Mouse (Mus musculus) cerebellum, adult 11-12 months (tissue): Measurements from ENCODE around the gene Sema3a.
"Not testable (repeated sequence)": the region's sequence is repeated elsewhere in the genome, so short reads cannot be mapped to it uniquely, and the experiment has no call there.

Source experiments
- DNase-seq: peaks from one replicate; pipeline ENCODE4 v3.0.0; 2022

The Sema3a gene

DNA sequence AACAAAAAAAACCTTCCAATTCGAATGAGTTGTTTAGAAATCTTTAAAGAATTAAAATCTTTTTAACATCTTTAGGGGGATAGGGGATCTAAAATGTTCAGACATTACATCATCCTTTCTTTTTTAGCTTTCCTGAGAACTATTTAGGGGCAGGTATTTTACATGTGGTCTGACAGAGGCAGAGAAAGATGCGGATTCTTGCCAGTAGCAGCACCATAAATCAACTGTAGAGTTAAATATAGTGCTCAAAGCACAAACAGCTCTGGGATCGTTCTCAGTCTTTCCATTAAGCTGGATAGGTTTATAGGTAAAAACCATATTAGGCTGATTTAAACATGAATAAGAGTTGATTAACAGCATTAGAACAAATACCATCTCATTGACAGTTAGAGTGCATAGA is 307.4 kb downstream of the Sema3a start:
- DNase-seq: no peak

DNA sequence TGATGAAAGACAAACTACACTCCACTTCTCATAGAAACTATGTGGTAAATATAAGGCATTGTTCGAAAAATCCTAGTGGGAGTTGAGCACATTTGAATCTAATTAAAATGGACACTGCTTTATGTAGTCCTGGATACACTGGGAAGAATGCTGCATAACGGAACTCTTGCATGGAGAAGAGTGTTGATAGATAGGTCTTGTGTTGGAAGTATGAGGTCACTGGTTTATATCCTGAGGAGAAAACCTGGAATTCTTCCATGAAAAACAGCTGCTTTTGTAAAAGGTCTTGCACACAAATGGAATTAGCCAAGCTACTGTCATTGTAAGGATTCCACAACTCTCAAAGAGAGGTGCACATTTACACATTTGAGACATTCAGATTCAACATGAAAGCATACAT is 308.1 kb downstream of the Sema3a start:
- DNase-seq: no peak

DNA sequence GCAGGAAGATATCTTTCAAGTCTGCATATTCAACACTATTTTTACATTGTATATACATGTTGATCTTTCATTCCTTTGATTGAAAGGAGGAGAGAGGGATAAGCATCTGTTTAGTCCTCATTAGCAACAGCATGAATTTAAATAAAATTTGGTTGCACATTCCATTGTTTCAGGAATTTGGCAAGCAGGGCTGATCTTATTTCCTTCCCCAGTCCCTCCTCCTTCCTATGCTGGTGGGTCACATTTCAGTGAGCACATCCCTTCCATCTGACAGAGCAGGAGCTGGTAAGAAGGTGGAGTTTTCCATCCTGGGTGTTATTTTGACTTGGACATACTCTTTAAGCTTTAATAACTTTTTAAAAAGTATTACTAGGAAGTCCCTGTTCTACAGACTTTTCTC is 315.9 kb downstream of the Sema3a start:
- DNase-seq: no peak

GRCm38 (mm10) chr5:13460182-13461001 is 335.2 kb downstream of the Sema3a start:
- no peak for DNase-seq

- no peak for DNase-seq
These were observed 343.6 kb downstream of the Sema3a start for GRCm38 (mm10) chr5:13468856-13469255.

GRCm38 (mm10) chr5:13469401-13469800 is 344.2 kb downstream of the Sema3a start:
- DNase-seq: no peak

- no peak for DNase-seq
These were observed 345.1 kb downstream of the Sema3a start for GRCm38 (mm10) chr5:13470057-13470905.

GRCm38 (mm10) chr5:13477653-13478052 is 352.4 kb downstream of the Sema3a start:
- no peak for DNase-seq

DNA sequence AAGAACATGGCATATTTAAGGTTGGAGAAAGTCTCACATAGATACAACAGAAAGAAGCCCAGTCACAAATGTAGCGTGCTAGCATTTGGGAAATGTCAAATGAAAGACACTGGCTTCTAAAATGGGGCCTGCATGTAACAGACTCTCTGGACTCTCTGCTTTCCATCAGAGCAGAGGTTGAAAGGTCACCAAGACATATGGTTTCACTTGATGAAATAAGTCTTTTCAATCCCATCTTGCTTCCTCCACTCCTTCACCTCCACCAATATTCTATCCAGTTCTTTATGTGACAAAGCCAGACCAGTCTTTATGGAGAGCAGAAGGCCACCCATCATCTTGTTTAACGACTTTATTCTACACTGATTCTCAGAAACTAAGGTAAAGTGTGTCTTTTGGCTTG is 363.5 kb downstream of the Sema3a start:
- DNase-seq: no peak

DNA sequence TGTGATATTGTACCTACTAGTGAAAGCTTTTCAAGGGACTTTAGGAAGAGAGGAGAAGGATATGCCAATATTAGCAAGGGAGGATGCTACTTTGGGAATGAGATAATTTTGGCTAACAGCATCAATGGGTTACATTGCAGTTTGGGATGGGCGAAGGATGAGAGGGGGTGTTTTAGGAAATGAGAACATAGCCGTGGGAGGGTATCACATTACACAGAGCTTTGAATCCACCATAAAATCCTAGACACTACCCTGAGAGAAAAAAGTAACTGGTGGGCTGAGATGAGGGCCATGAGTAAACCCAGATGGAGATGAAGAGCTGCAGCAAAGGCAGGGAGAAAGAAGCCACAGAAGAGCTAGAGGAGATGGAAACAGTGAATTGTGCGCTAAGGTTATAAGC is 370.8 kb downstream of the Sema3a start:
- DNase-seq: not testable (repeated sequence)

DNA sequence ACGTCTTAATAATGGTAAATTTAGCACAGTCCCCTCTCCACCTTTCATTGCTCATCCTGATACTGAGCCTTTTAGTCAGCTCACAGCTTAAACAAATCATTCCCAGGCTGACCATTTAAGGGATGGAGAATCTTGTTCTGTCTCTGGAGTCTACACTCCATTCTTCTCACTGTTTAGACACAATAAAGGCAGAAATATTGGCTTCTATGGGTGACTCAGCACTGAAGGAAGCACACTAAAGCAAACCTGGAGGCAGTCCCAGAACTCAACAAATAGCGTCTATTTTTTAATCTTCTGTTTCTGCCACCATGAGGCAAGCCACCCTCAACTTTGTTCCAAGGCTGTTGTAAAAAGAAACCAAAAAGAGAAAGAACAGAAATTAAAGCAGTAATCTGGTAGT is 374.6 kb downstream of the Sema3a start:
- no peak for DNase-seq

- no peak for DNase-seq
These were observed 380.8 kb downstream of the Sema3a start for GRCm38 (mm10) chr5:13505839-13506499.

- no peak for DNase-seq
These were observed 383.9 kb downstream of the Sema3a start for GRCm38 (mm10) chr5:13509163-13509562.

DNA sequence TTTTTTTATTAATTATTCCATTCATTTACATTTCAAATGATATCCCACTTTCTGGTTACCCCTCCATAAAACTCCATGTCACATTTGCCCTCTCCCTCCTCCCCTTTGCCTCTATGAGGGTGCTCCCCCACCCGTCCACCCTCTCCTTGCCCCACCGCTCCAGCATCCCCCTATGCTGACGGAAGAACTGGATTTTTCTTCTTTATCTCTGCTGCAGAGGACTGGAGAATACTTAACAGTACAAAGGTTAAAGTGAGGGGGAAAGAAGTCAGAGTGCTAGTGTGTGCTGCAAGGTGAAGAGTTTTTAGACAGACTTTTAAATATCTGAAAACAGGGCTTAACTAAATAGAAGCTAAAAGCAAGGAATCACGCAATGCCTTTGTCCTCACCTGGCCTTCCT is 391.8 kb downstream of the Sema3a start:
- DNase-seq: no peak

- DNase-seq: no peak
These were observed 400.4 kb downstream of the Sema3a start for GRCm38 (mm10) chr5:13525597-13525996.

DNA sequence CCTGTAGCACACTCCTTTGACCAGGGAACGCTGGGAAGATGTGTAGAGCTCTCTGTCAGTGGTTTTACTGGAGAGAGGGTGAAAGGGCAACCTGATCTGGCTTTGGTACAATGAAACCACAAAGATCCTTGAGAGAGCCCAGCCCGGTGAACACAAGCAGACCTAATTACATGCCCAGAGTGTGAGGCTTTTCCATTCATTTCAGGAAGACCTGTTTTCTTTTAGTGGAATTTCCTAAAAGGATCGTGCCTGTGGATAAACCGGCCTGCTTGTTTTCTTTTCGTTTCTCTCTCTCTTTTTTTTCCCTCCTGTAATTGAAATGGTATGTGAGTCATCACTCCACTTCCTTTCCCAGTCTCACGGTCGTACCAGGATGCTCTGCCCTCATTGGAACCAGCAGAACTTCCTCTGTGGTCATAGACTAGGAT is 401.8 kb downstream of the Sema3a start:
- DNase-seq: no peak

- DNase-seq: peak; percentile 3
These were observed 404.0 kb downstream of the Sema3a start for GRCm38 (mm10) chr5:13529226-13529625.

DNA sequence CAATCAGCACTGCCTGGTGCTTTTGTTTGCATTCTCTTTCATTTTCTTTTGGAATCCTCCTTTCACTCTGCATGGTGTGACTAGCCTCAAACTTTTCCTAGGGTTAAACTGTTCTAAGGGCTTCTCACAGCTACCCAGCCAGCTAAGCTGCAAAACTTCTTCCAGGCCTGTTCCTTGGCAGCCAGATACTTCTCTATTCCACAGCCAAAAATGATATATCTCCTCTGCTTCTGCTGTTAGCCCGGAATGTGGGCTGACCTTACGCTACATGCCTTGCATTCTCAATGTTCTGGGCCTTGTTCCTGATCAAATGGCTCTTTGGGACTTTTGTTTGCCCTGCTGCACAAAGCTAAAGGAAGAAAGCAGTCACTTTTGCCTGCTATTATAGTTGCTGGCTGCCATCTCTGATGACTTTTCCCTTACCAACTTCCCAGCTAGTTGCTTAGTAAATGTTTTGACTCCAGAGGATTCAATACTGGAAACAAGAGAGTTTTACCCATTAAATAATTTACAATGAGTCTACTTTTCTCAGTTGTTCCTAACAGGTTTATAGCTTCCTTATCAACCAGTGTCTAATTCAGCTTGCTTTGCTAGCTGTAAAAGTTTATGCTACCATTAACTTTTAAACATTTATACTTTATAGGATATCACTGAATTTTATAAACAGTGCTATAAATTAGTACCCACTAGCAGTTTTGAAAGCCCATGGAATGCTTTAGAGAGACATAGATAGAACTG is 422.4 kb downstream of the Sema3a start:
- DNase-seq: peak; percentile 8

- DNase-seq: no peak
These were observed 423.0 kb downstream of the Sema3a start for GRCm38 (mm10) chr5:13548210-13548554.

- no peak for DNase-seq
These were observed 423.9 kb downstream of the Sema3a start for GRCm38 (mm10) chr5:13549080-13549479.

DNA sequence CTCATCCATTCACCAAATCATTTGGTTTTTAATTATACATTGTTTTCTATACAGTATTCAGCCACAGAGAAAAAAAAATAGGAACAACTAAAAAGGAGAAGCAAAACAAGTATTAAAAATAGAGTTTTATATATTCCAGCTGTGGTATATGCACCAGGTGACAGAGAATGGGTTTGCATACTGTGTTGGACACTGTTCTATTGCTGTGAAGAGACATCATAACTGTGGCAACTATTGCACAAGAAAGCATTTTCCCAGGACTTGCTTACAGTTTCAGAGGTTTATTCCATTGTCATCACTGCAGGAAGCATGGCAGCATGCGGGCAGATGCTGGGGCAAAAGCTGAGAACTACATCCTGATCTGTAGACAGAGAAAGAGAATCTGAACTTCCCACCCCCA is 425.7 kb downstream of the Sema3a start:
- no peak for DNase-seq

GRCm38 (mm10) chr5:13557257-13557656 is 432.0 kb downstream of the Sema3a start:
- DNase-seq: no peak

GRCm38 (mm10) chr5:13573867-13574266 is 448.7 kb downstream of the Sema3a start:
- DNase-seq: no peak
